Mouse (Mus musculus) WW6 (cell line): Measurements from ENCODE around the gene Hspd1.

Source experiments
- DNase-seq: peaks from one replicate; pipeline ENCODE4 v3.0.0-alpha.2; 2013; ENCODE audit warnings: low read depth, low spot score

Hspd1 gene

DNA sequence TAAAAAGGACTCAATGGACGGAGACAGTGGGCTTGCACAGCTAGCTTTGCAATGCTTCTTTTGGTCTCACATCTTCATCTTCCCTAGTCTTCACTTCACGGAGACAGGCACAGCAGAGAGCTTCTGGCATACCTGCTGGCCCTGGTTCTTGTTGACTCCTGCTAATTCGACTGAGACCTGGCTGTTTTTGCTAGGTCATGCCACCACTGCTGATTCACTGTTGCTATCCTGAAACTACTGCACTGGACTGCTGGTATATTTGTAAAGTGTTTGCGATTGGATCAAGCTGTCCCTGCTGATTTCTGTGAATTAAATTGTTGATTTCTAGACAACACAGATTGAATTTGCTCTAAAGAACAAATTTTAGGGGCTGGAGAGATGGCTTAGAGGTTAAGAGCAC is 46.4 kb downstream of the Hspd1 start:
- DNase-seq = no peak

DNA sequence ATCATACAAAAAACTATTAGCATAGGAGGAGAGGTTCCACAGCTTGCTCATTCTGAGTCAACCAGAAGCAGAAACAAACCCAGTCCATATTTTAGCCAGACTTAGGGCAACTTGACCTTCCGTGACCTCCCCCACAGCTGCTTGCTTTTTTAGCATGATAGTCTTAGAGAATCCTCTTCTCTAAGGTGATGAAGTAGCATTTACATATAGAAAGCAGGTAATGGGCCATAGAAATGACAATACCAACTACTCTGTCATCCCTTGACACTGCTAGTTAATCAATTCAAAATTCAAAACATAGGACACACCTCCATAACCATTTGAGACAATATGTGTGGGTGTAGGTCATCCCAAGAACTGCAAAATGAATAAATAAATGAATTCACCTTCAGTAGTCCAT is 48.1 kb downstream of the Hspd1 start:
- DNase-seq = no peak

DNA sequence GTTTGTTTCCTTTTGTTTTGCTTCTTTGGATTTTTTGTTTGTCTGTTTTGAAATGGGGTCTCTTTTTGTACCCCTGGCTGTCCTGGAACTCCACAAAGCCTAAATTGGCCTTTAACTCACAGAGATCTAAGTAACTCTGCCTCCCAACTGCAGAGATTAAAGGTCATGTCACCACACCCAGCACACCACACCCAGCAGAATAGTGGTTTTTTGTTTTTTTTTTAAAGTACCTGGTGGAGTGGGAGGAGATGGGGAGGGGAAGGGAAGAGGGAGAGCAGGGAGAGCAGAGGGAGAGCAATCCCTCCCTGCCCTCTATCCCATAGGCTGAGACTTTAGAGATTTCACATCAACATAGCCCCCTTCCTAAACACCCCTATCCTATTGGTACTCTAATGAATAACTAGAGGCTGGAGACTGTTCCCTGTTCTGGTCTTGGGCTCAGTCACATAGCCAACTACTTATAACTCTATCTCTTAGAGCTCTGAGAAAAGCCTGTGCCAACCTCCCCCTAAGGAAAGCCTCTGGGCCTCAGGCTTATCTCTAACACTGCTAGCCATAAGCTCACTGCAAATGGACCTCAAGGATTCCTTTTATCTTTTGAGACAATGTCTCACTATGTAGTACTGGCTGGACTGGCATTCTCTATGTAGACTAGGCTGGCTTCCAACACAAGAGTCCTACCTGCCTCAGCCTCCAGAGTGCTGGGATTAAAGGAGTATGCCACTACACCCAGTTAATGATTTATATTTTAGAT is 56.8 kb downstream of the Hspd1 start:
- no peak for DNase-seq

DNA sequence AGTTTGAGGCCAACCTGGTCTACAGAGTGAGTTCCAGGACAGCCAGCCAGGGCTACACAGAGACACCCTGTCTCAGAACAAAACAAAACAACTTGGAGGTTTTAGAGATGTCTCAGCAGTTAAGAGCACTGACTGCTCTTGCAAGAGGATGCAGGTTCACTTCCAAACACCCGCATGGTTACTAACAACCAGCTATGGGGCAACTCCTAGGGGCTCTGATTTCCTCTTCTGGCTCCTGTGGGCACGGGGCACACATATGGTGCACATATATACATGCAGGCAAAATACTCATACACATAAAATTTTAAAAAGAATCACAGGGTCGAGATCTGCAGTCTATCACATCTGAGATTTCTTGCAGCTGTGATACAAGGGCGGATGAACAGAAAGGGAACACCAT is 58.6 kb downstream of the Hspd1 start:
- DNase-seq = no peak

DNA sequence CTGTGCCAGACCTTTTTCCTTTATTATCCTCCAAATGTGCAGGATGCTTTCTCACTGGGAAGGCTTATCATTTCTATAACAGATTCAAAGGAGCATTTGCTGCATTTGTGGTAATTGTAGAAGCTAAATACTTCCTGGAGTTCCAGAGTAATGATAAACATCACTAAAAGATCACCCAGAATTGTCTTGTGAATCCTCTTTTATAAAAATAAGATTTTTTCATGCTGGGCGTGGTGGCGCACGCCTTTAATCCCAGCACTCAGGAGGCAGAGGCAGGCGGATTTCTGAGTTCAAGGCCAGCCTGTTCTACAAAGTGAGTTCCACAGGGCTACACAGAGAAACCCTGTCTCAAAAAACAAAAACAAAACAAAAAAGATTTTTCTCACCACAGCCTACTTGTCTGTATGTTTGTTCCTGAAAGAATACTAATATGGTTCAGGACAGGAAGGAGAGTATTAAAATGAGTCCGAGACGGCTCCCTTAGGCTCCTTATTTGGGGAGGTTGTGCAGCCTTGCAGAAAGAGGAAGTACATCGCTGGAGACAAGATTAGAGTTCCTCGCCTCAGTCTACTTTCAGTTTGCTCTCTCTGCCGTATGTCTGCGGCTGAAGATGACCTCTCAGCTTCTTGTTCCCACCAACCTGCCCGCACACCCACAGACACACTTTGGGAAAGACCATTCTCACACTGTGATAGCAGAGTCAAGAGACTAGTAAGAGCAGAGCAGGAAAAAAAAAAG is 59.4 kb downstream of the Hspd1 start:
- DNase-seq = no peak

DNA sequence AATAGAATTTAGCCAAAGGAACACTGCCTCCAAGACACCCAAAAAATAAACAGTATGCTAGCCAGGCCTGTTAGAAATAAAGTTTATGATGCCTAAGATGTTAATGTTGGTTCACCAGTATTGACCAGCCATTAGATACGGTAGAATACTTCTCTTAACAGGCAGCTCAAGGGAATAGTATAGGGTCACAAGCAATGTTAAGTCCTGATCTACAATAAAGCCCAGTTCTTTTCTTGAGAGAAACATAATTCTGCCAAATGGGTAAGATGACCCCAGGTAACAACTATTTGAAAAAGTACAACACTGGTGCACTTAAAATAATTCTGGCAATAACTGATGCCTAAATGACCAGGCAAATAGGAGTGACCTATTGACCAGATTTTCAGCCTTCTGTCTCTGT is 60.1 kb downstream of the Hspd1 start:
- DNase-seq = no peak
